Mouse (Mus musculus): ENCODE data around the gene Hoxb5.

DNA sequence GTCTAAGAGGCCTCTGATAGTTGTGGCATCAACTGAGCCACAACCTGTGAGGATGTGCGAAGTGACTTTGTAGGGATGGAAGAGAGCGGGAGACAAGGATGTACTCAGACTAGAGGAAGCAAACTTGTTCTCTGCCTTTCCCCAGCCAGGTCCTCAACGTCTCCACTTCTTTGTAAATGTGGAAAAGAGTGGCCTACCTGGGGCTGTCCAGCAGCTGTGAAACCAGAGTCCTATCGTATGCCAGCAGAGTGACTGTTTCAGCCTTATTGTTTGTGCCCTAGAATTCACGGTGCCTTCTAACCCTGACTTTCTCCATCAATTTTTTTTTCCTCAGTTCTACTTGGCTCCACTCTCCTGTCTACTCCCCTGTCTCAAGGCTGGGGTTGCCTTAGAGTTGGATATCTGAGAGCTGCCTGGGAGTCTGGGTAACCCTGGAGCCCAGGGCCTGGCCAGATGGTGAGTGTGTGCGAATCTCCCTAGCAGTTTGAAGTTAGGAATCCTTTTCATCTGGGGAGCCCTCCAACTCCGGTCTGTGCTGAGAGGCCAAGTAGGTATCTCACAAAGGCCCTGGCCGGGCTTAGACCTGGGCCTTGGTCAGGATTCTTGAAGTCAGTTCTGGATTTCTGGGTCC, 38.6 kb upstream of the Hoxb5 start:
- TF ChIP-seq EP300 (optimal IDR thresholded peaks at IDR 0.05) (no peak), CTCF (IDR thresholded peaks at IDR 0.05; ENCODE audit: low read depth) (no peak)

Data from stomach, postnatal 0 days (tissue).